Mouse (Mus musculus) cerebellum, adult 2 months (tissue): ENCODE results near the gene Mme. TPM values are rescaled to one million over a fixed set of nuclear protein-coding genes. Genes with fewer than 3 reads are reported as not detected.

Experiments used
- DNase-seq, 2 experiments: peaks; one replicate each; pipeline ENCODE4 v3.0.0; 2021
- H3K27ac ChIP-seq: fragments of 200-500 bp; 2 replicates; pipeline ENCODE4 v1.5.1; 2012; ENCODE audit warnings: low read length, control low read depth, inconsistent platforms; ENCODE audit not compliant: insufficient read depth
- H3K27me3 ChIP-seq: fragments of 200-500 bp; 2 replicates; pipeline ENCODE4 v1.6.1; 2012; ENCODE audit warnings: inconsistent platforms, mild to moderate bottlenecking, low read length, moderate library complexity; ENCODE audit not compliant: control insufficient read depth, insufficient read depth
- H3K4me1 ChIP-seq: fragments of 200-500 bp; 2 replicates; pipeline ENCODE4 v1.6.1; 2011; ENCODE audit warnings: low read length; ENCODE audit not compliant: control insufficient read depth, insufficient read depth
- H3K4me3 ChIP-seq: fragments of 200-500 bp; replicated peaks from 2 replicates; pipeline ENCODE3; 2011; ENCODE audit warnings: mild to moderate bottlenecking, low read depth, low read length, control low read depth; ENCODE audit not compliant: insufficient read depth
- CTCF ChIP-seq: fragments of 200-500 bp; IDR thresholded peaks from 2 replicates; pipeline ENCODE4 v1.5.1; 2011; ENCODE audit warnings: low read depth, mild to moderate bottlenecking, control low read depth, low read length, moderate library complexity, borderline replicate concordance; ENCODE audit not compliant: insufficient read depth
- POLR2A ChIP-seq: fragments of 200-500 bp; IDR thresholded peaks from 2 replicates; pipeline ENCODE4 v1.6.1; 2011; ENCODE audit warnings: low read length, control low read depth, borderline replicate concordance; ENCODE audit not compliant: insufficient read depth
- WGBS: fragments of 180-500 bp; shearing (Covaris S2); methylation state at CpG from one replicate; pipeline ENCODE4 v1.1.7; 2018; 5-methylcytosine and 5-hydroxymethylcytosine counted together
- polyA plus RNA-seq: library from polyadenylated mRNA; depleted of rRNA; stranded (reverse); fragments of >200 nt; gene quantifications from 2 replicates; pipeline ENCODE4 v1.2.3, GENCODE M21; 2012

The Mme gene
- polyA plus RNA-seq, 1 experiment = 2.6 TPM

DNA sequence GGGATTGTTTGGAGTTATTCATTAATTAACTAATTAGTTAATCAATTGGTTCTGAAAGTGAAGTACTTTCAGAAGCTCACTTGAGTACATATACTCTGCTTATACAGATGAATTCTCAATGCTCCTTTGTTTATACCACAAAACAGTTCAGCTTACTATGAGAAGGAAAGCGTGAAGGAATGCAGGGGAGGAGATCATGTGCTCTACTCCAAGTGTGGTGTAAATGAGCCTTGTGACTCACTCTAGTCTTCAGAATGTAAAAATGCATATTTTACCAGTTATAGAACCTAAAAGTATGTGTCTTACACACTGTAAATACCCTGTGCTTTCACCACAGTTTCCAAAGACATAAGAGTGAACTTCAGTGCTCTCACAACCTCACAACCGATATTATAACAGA lies 84.3 kb downstream of the Mme start:
- H3K27ac ChIP-seq = no peak overlapping the region
- H3K4me1 ChIP-seq = no peaks in the 10 kb centered on the region
- H3K4me3 ChIP-seq = no peak overlapping the region
- WGBS = 82% methylated on average over 2 of the region's 2 CpGs
- H3K27me3 ChIP-seq = no peaks in the 10 kb centered on the region
- DNase-seq = no peak
- TF ChIP-seq POLR2A = no peak
- TF ChIP-seq CTCF = no peak

- Histone ChIP-seq H3K4me3 (no peak overlapping the region), H3K27ac (no peak overlapping the region), H3K27me3 (no peaks in the 10 kb centered on the region), H3K4me1 (no peaks in the 10 kb centered on the region)
- WGBS = 76% methylated on average over 2 of the region's 2 CpGs
- DNase-seq = no peak
- no peak for TF ChIP-seq CTCF
- TF ChIP-seq POLR2A = no peak
Observed at GRCm38 (mm10) chr3:63340110-63340509, 98.8 kb downstream of the Mme start.

GRCm38 (mm10) chr3:63340546-63340945 lies 99.2 kb downstream of the Mme start:
- Histone ChIP-seq H3K4me3 (no peak overlapping the region), H3K4me1 (no peaks in the 10 kb centered on the region), H3K27me3 (no peaks in the 10 kb centered on the region), H3K27ac (no peak overlapping the region)
- WGBS = 87% methylated on average over 3 of the region's 3 CpGs
- DNase-seq = no peak
- TF ChIP-seq POLR2A (no peak), CTCF (no peak)

DNA sequence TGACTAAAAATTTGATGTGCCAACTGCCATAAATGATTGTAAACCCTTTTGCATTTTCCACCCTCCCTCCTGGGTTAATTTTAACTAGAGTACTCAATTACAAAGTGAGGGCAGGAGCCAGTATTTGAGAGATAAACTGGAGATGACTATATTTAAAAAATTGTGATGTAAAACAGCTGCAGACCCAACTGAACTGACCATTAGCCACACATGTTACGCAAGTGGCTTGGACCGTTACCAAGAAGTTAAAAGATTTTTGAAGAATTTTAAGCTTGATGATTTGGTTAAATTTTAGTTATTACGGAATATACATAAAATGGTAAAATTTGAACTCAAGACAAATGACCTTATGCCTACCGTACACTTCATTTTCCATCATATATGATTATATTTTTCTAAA lies 100.1 kb downstream of the Mme start:
- 96% methylated on average over 4 of the region's 4 CpGs for WGBS
- no peak for TF ChIP-seq POLR2A
- TF ChIP-seq CTCF = no peak

GRCm38 (mm10) chr3:63344998-63345397 lies 103.7 kb downstream of the Mme start:
- H3K27me3 ChIP-seq = no peaks in the 10 kb centered on the region
- H3K4me1 ChIP-seq = no peaks in the 10 kb centered on the region
- no peak for DNase-seq
- H3K27ac ChIP-seq = no peak overlapping the region
- TF ChIP-seq CTCF (no peak), POLR2A (no peak)
- 84% methylated on average over 5 of the region's 5 CpGs for WGBS
- no peak overlapping the region for H3K4me3 ChIP-seq

More for the DNA sequence above, 100.1 kb downstream of the Mme start:
- no peak for DNase-seq
- Histone ChIP-seq H3K4me3 (no peak overlapping the region), H3K4me1 (no peaks in the 10 kb centered on the region), H3K27ac (no peak overlapping the region), H3K27me3 (no peaks in the 10 kb centered on the region)

GRCm38 (mm10) chr3:63348893-63349426 lies 107.6 kb downstream of the Mme start:
- H3K4me1 ChIP-seq = no peaks in the 10 kb centered on the region
- TF ChIP-seq POLR2A = no peak
- TF ChIP-seq CTCF = no peak
- H3K27me3 ChIP-seq = no peaks in the 10 kb centered on the region
- no peak for DNase-seq
- no peak overlapping the region for H3K4me3 ChIP-seq
- no peak overlapping the region for H3K27ac ChIP-seq
- WGBS = 75% methylated on average over 2 of the region's 2 CpGs

- no peak overlapping the region for H3K4me3 ChIP-seq
- no peak for DNase-seq
- no peaks in the 10 kb centered on the region for H3K4me1 ChIP-seq
- no peak overlapping the region for H3K27ac ChIP-seq
- 89% methylated on average over 4 of the region's 4 CpGs for WGBS
- TF ChIP-seq CTCF (no peak), POLR2A (no peak)
- no peaks in the 10 kb centered on the region for H3K27me3 ChIP-seq
Observed at GRCm38 (mm10) chr3:63350242-63350641, 108.9 kb downstream of the Mme start.

DNA sequence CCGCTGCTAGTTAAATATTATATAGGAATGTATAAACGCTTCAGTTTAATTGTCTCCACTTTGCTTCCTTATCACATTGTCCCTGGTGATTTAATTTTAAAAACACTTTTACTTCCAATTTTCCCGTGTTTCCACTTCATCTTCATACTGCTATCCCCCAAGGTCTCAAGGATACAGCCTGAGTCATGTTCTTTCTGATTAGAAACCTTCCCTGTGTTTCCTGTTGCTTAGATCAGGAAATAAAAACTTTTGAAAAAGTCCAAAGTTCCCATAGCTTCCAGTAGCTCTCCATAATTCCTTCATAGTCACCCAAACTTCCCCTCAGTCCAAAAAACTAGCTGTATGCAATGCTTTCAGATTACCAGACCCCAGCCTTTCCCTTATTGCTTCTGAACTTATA lies 109.4 kb downstream of the Mme start:
- no peak for DNase-seq
- H3K4me3 ChIP-seq = no peak overlapping the region
- H3K27ac ChIP-seq = no peak overlapping the region
- no peaks in the 10 kb centered on the region for H3K4me1 ChIP-seq
- TF ChIP-seq CTCF = no peak
- no peak for TF ChIP-seq POLR2A
- WGBS = 80% methylated on average over 3 of the region's 3 CpGs
- no peaks in the 10 kb centered on the region for H3K27me3 ChIP-seq
